Mouse (Mus musculus): ENCODE measurements around the gene Taok2. TPM values are rescaled to one million over a fixed set of nuclear protein-coding genes. Genes with fewer than 3 reads are reported as not detected.

Taok2 gene
- polyA plus RNA-seq, 1 experiment from 2014 or later = 11.5 TPM

DNA sequence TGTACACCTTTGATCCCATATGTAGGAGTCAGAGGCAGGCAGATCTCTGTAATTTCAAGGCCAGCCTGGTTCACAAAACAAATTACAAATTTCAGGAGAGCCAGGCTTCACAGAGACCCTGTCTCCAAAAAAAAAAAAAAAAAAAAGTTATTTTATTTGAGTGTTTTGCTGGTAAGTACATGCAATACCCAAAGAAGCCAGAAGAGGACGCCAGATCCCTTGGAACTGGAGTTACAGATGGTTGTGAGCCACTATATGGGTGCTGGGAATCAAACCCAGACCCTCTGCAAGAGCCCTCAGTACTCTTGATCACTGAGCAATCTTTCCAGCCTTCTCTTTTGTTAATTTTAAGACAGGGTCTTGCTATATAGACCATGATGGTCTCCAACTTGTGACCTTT is 65.7 kb downstream of the Taok2 start:
- no peaks in the 10 kb centered on the region for H3K4me1 ChIP-seq (replicated peaks; ENCODE audit: control insufficient read depth, insufficient read depth, low read length)
- no peak overlapping the region for H3K27ac ChIP-seq (ENCODE audit: low read depth, low read length)
- no peak overlapping the region for H3K9ac ChIP-seq (ENCODE audit: low read depth, low read length)
- TF ChIP-seq CTCF (IDR thresholded peaks at IDR 0.05; ENCODE audit: low read depth) = peak; percentile 34
- no peak overlapping the region for H3K4me2 ChIP-seq (replicated peaks; ENCODE audit: low read depth)
- H3K36me3 ChIP-seq (ENCODE audit: control insufficient read depth, insufficient read depth) = no peaks in the 10 kb centered on the region
- H3K4me3 ChIP-seq (ENCODE audit: low read depth, low read length) = no peak overlapping the region
- no peak for ATAC-seq
- H3K27me3 ChIP-seq (replicated peaks; ENCODE audit: control insufficient read depth, insufficient read depth, low read length) = peaks cover 16% of the 10 kb centered on the region
- 16% methylated on average over 1 of the region's 1 CpGs for WGBS
- H3K9me3 ChIP-seq (ENCODE audit: control insufficient read depth) = no peaks in the 10 kb centered on the region

DNA sequence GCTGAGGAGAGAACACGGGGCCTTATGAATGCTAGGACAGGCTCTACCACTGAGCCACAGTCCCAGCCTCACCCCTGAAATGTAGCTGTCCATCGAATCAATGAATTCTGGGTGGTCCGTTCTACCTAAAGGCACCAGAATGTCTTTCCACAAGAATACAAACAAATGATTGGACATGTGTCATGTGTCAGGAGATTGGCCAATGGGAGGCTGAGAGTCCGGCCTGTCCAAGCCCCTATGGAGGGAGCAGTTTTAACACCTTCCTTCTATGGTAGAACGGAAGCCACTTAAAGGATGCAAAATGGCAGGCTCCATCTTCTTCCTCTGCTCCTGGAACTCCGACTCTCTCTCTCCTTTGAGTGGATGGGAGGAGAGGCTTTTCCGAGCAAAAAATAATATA is 66.9 kb downstream of the Taok2 start:
- Histone ChIP-seq H3K4me2 (replicated peaks; ENCODE audit: low read depth) (no peak overlapping the region), H3K27ac (ENCODE audit: low read depth, low read length) (no peak overlapping the region), H3K4me3 (ENCODE audit: low read depth, low read length) (no peak overlapping the region), H3K36me3 (ENCODE audit: control insufficient read depth, insufficient read depth) (no peaks in the 10 kb centered on the region), H3K4me1 (replicated peaks; ENCODE audit: control insufficient read depth, insufficient read depth, low read length) (no peaks in the 10 kb centered on the region), H3K9ac (ENCODE audit: low read depth, low read length) (no peak overlapping the region), H3K27me3 (replicated peaks; ENCODE audit: control insufficient read depth, insufficient read depth, low read length) (peaks cover 6% of the 10 kb centered on the region), H3K9me3 (ENCODE audit: control insufficient read depth) (no peaks in the 10 kb centered on the region)
- ATAC-seq = no peak
- no peak for TF ChIP-seq CTCF (IDR thresholded peaks at IDR 0.05; ENCODE audit: low read depth)
- 87% methylated on average over 7 of the region's 7 CpGs for WGBS

DNA sequence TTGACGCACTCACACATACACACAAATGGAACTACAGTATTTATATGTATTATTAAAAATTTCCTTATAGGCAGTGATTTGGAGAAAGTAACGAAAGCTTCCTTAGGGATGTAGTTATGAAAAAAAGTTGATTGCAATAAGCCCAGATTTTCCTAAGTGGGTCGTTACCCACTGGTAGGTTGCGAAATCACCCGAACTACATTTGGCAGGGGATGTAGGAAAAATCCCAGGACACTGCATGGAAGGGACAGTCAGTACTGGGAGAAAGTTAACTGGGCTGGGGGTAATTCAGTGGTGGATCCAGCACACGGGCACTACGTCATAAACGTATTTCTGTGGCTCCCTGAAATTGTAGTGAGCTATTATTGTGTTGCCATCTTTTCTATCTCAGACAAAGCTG is 68.0 kb downstream of the Taok2 start:
- Histone ChIP-seq H3K4me1 (replicated peaks; ENCODE audit: control insufficient read depth, insufficient read depth, low read length) (no peaks in the 10 kb centered on the region), H3K27me3 (replicated peaks; ENCODE audit: control insufficient read depth, insufficient read depth, low read length) (no peaks in the 10 kb centered on the region), H3K4me3 (ENCODE audit: low read depth, low read length) (no peak overlapping the region), H3K9me3 (ENCODE audit: control insufficient read depth) (no peaks in the 10 kb centered on the region), H3K36me3 (ENCODE audit: control insufficient read depth, insufficient read depth) (no peaks in the 10 kb centered on the region), H3K27ac (ENCODE audit: low read depth, low read length) (no peak overlapping the region), H3K9ac (ENCODE audit: low read depth, low read length) (no peak overlapping the region), H3K4me2 (replicated peaks; ENCODE audit: low read depth) (no peak overlapping the region)
- no peak for ATAC-seq
- TF ChIP-seq CTCF (IDR thresholded peaks at IDR 0.05; ENCODE audit: low read depth) = no peak
- WGBS = 75% methylated on average over 8 of the region's 8 CpGs

DNA sequence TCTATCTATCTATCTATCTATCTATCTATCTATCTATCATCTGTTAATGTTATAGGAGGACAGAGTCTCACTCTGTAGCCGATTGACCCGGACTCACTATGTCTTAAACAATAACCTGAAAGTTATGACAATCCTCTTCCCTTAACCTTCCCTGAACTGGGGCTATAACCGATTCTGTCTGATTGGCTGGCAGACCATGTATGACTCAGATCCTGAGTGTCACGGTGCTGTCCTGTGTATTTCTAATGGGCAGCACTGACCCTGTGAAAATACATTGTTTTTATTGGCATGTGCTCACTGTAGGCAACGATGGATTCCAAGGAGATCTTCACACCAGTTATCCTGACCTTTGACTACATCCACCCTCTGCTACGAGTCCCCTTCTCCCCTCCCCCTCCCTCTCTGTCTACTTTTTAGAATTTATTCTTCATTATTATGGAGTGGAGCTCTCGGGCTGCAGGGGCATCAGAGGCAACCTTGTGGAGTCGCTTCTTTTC is 68.7 kb downstream of the Taok2 start:
- no peaks in the 10 kb centered on the region for H3K9me3 ChIP-seq (ENCODE audit: control insufficient read depth)
- no peak for TF ChIP-seq CTCF (IDR thresholded peaks at IDR 0.05; ENCODE audit: low read depth)
- H3K4me2 ChIP-seq (replicated peaks; ENCODE audit: low read depth) = no peak overlapping the region
- H3K4me1 ChIP-seq (replicated peaks; ENCODE audit: control insufficient read depth, insufficient read depth, low read length) = no peaks in the 10 kb centered on the region
- no peaks in the 10 kb centered on the region for H3K27me3 ChIP-seq (replicated peaks; ENCODE audit: control insufficient read depth, insufficient read depth, low read length)
- no peak overlapping the region for H3K9ac ChIP-seq (ENCODE audit: low read depth, low read length)
- no peaks in the 10 kb centered on the region for H3K36me3 ChIP-seq (ENCODE audit: control insufficient read depth, insufficient read depth)
- 57% methylated on average over 8 of the region's 8 CpGs for WGBS
- no peak for ATAC-seq
- no peak overlapping the region for H3K27ac ChIP-seq (ENCODE audit: low read depth, low read length)
- no peak overlapping the region for H3K4me3 ChIP-seq (ENCODE audit: low read depth, low read length)

Other genes with a start within 250 kb of the Taok2 start
- 21.7 and 25.8 TPM in 2 replicates for gene Sgf29, start 235.4 kb downstream of the Taok2 start, polyA plus RNA-seq (2015; fragmentation: Nextera tagmentation; extraction: Ambion mirVana)
- gene Sult1a1, start 208.3 kb downstream of the Taok2 start, polyA plus RNA-seq (2015; fragmentation: Nextera tagmentation; extraction: Ambion mirVana) = 6.8 and 8.2 TPM in 2 replicates
- gene Bola2, start 189.3 kb downstream of the Taok2 start, polyA plus RNA-seq (2015; fragmentation: Nextera tagmentation; extraction: Ambion mirVana) = 80.4 and 98.2 TPM in 2 replicates
- 4.8 and 5.5 TPM in 2 replicates for gene Slx1b, start 188.9 kb downstream of the Taok2 start, polyA plus RNA-seq (2015; fragmentation: Nextera tagmentation; extraction: Ambion mirVana)
- 21.5 TPM in 2 replicates for gene Coro1a, start 176.9 kb downstream of the Taok2 start, polyA plus RNA-seq (2015; fragmentation: Nextera tagmentation; extraction: Ambion mirVana)
- gene Mapk3, start 125.1 kb downstream of the Taok2 start, polyA plus RNA-seq (2015; fragmentation: Nextera tagmentation; extraction: Ambion mirVana) = 131 and 142 TPM in 2 replicates
- gene Gdpd3, start 118.4 kb downstream of the Taok2 start, polyA plus RNA-seq (2015; fragmentation: Nextera tagmentation; extraction: Ambion mirVana) = 13.9 and 14.6 TPM in 2 replicates
- gene Ypel3, start 107.7 kb downstream of the Taok2 start, polyA plus RNA-seq (2015; fragmentation: Nextera tagmentation; extraction: Ambion mirVana) = 63.1 and 64.6 TPM in 2 replicates
- gene Tbx6, start 103.2 kb downstream of the Taok2 start, polyA plus RNA-seq (2015; fragmentation: Nextera tagmentation; extraction: Ambion mirVana) = 0.17 TPM in 2 replicates
- gene Ppp4c, start 92.2 kb downstream of the Taok2 start, polyA plus RNA-seq (2015; fragmentation: Nextera tagmentation; extraction: Ambion mirVana) = 134 and 135 TPM in 2 replicates
- gene Fam57b, start 87.0 kb downstream of the Taok2 start, polyA plus RNA-seq (2015; fragmentation: Nextera tagmentation; extraction: Ambion mirVana) = 0.97 and 1.2 TPM in 2 replicates
- gene 4930451I11Rik, start 53.1 kb downstream of the Taok2 start, polyA plus RNA-seq (2015; fragmentation: Nextera tagmentation; extraction: Ambion mirVana) = not detected in 2 replicates
- gene Doc2a, start 37.3 kb downstream of the Taok2 start, polyA plus RNA-seq (2015; fragmentation: Nextera tagmentation; extraction: Ambion mirVana) = 1.5 and 1.6 TPM in 2 replicates
- 7.2 and 9.5 TPM in 2 replicates for gene Hirip3, start 22.7 kb downstream of the Taok2 start, polyA plus RNA-seq (2015; fragmentation: Nextera tagmentation; extraction: Ambion mirVana)
- 36.4 and 37.4 TPM in 2 replicates for gene Ino80e, start 22.3 kb downstream of the Taok2 start, polyA plus RNA-seq (2015; fragmentation: Nextera tagmentation; extraction: Ambion mirVana)
- 71.1 and 73.5 TPM in 2 replicates for gene Tmem219, start 38.2 kb upstream of the Taok2 start, polyA plus RNA-seq (2015; fragmentation: Nextera tagmentation; extraction: Ambion mirVana)
- gene Kctd13, start 44.2 kb upstream of the Taok2 start, polyA plus RNA-seq (2015; fragmentation: Nextera tagmentation; extraction: Ambion mirVana) = 11.4 and 11.9 TPM in 2 replicates
- gene Asphd1, start 64.9 kb upstream of the Taok2 start, polyA plus RNA-seq (2015; fragmentation: Nextera tagmentation; extraction: Ambion mirVana) = 0.16 and 0.21 TPM in 2 replicates
- gene Sez6l2, start 65.9 kb upstream of the Taok2 start, polyA plus RNA-seq (2015; fragmentation: Nextera tagmentation; extraction: Ambion mirVana) = 1.3 and 1.9 TPM in 2 replicates
- 159 and 169 TPM in 2 replicates for gene Cdipt, start 91.2 kb upstream of the Taok2 start, polyA plus RNA-seq (2015; fragmentation: Nextera tagmentation; extraction: Ambion mirVana)
- gene Cdiptos, start 91.4 kb upstream of the Taok2 start, polyA plus RNA-seq (2015; fragmentation: Nextera tagmentation; extraction: Ambion mirVana) = 3.2 TPM in 2 replicates
- 79.8 and 81.0 TPM in 2 replicates for gene Mvp, start 129.9 kb upstream of the Taok2 start, polyA plus RNA-seq (2015; fragmentation: Nextera tagmentation; extraction: Ambion mirVana)
- gene Pagr1b, start 131.8 kb upstream of the Taok2 start, polyA plus RNA-seq (2015; fragmentation: Nextera tagmentation; extraction: Ambion mirVana) = 0.68 TPM in 1 of 2 replicates, not detected in the other
- gene Pagr1a, start 132.6 kb upstream of the Taok2 start, polyA plus RNA-seq (2015; fragmentation: Nextera tagmentation; extraction: Ambion mirVana) = 26.4 and 37.5 TPM in 2 replicates
- 15.7 and 27.1 TPM in 2 replicates for gene Gm42742, start 136.4 kb upstream of the Taok2 start, polyA plus RNA-seq (2015; fragmentation: Nextera tagmentation; extraction: Ambion mirVana)
- 2.5 and 2.7 TPM in 2 replicates for gene Prrt2, start 136.5 kb upstream of the Taok2 start, polyA plus RNA-seq (2015; fragmentation: Nextera tagmentation; extraction: Ambion mirVana)
- 32.6 and 33.9 TPM in 2 replicates for gene Maz, start 142.3 kb upstream of the Taok2 start, polyA plus RNA-seq (2015; fragmentation: Nextera tagmentation; extraction: Ambion mirVana)
- gene Kif22, start 157.8 kb upstream of the Taok2 start, polyA plus RNA-seq (2015; fragmentation: Nextera tagmentation; extraction: Ambion mirVana) = 24.0 and 24.2 TPM in 2 replicates
- gene Zg16, start 202.6 kb upstream of the Taok2 start, polyA plus RNA-seq (2015; fragmentation: Nextera tagmentation; extraction: Ambion mirVana) = 175 and 225 TPM in 2 replicates
- gene AI467606, start 206.7 kb upstream of the Taok2 start, polyA plus RNA-seq (2015; fragmentation: Nextera tagmentation; extraction: Ambion mirVana) = 5.2 and 5.8 TPM in 2 replicates
- 1.8 and 2.0 TPM in 2 replicates for gene Qprt, start 237.5 kb upstream of the Taok2 start, polyA plus RNA-seq (2015; fragmentation: Nextera tagmentation; extraction: Ambion mirVana)